Mouse (Mus musculus) liver, embryonic 11.5 days (tissue): ENCODE measurements at regions not wholly inside any gene's neighbourhood (a gene's known extent, or its start where the extent isn't known, plus 50 kb on each side); places are given as distances from the start of the nearest gene placed in this dataset.
A peak's percentile ranks its signal among the peaks of the same experiment; 100 is the strongest.

Experiments
- ATAC-seq: fragments of 200-750 bp; cut with Nextera tagmentation; replicated peaks from 2 replicates; pipeline ENCODE4 v1.8.0; 2017; ENCODE audit warnings: moderate number of reproducible peaks, mild to moderate bottlenecking, moderate TSS enrichment, moderate library complexity; ENCODE audit not compliant: low FRiP score
- DNase-seq: peaks from one replicate; pipeline ENCODE4 v3.0.0-alpha.2; 2017; ENCODE audit warnings: low spot score
- H3K27ac ChIP-seq: fragments of 300-500 bp; sonication (generic); 2 replicates; pipeline ENCODE4 v1.5.1; 2014; ENCODE audit warnings: mild to moderate bottlenecking, low read depth, low read length, control low read depth
- H3K27me3 ChIP-seq: fragments of 300-500 bp; sonication (generic); replicated peaks from 2 replicates; pipeline ENCODE4 v1.6.1; 2014; ENCODE audit warnings: low read length, mixed read lengths; ENCODE audit not compliant: control insufficient read depth, insufficient read depth
- H3K36me3 ChIP-seq: fragments of 300-500 bp; sonication (generic); 2 replicates; pipeline ENCODE4 v1.6.1; 2014; ENCODE audit warnings: mild to moderate bottlenecking, low read length, moderate library complexity, mixed read lengths; ENCODE audit not compliant: control insufficient read depth, insufficient read depth
- H3K4me1 ChIP-seq: fragments of 300-500 bp; sonication (generic); replicated peaks from 2 replicates; pipeline ENCODE4 v1.6.1; 2014; ENCODE audit warnings: low read length, mixed read lengths; ENCODE audit not compliant: control insufficient read depth, insufficient read depth
- H3K4me2 ChIP-seq: fragments of 300-500 bp; sonication (generic); 2 replicates; pipeline ENCODE4 v1.6.1; 2014; ENCODE audit warnings: mild to moderate bottlenecking, control low read depth, moderate library complexity
- H3K4me3 ChIP-seq: fragments of 300-500 bp; sonication (generic); 2 replicates; pipeline ENCODE4 v1.5.1; 2014; ENCODE audit warnings: low read depth, low read length, control low read depth
- H3K9ac ChIP-seq: fragments of 300-500 bp; sonication (generic); 2 replicates; pipeline ENCODE4 v1.6.1; 2014; ENCODE audit warnings: low read depth, low read length, control low read depth
- H3K9me3 ChIP-seq: fragments of 300-500 bp; sonication (generic); 2 replicates; pipeline ENCODE4 v1.6.1; 2016; ENCODE audit warnings: low read length, inconsistent platforms, mixed read lengths; ENCODE audit not compliant: control insufficient read depth
- WGBS: fragments of 180-500 bp; shearing (Covaris S2); extraction: QIAGEN DNeasy Blood & Tissue Kit; methylation state at CpG from one replicate; pipeline ENCODE4 v1.1.7; 2014; 5-methylcytosine and 5-hydroxymethylcytosine counted together

DNA sequence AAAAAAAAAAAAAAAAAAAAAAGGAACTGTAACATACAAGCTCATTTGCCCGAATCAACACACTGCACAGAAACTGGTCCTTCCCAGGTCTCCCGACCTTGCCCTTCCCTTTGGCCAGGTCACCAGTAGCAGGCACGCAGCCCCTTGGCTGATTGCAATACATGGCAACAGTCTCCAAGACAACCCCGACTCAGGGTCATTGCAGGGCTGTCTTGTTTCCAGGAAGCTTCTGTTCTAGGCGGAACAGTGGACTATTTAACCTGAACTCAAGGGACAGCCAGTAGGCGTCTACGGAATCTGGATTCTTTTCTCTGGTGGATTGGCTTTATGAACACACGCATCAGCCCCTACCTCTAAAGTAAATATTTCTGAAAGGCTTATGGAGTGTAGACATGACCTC lies 153.5 kb upstream of the Phactr1 start:
- DNase-seq (peak; percentile 34), ATAC-seq (no peak)
- Histone ChIP-seq H3K9me3 (no peaks in the 10 kb centered on the region), H3K27ac (no peak overlapping the region), H3K4me1 (no peaks in the 10 kb centered on the region), H3K9ac (no peak overlapping the region), H3K4me2 (no peak overlapping the region), H3K27me3 (no peaks in the 10 kb centered on the region), H3K4me3 (no peak overlapping the region), H3K36me3 (no peaks in the 10 kb centered on the region)
- 48% methylated on average over 8 of the region's 8 CpGs for WGBS

DNA sequence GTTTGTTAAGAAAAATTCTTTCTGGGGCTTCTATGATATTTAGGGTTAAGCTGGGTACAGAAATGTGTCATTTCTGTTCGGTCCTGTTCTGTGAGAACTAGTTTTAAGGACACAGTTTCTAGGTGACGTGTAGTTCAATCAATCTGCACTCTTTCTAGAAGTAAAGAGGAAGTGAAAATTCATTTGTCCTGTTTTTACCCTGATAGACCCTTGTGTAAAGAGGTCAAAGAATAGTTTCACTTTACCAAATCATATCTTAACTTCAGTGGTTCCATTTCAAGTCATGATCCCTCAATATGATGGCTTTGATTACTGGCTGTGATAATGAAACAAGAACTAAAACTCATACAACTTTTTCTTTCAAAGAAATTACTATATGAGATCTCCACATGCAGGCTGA lies 152.3 kb upstream of the Phactr1 start:
- no peak overlapping the region for H3K9ac ChIP-seq
- no peaks in the 10 kb centered on the region for H3K9me3 ChIP-seq
- no peak overlapping the region for H3K27ac ChIP-seq
- no peak for ATAC-seq
- no peaks in the 10 kb centered on the region for H3K27me3 ChIP-seq
- no peak overlapping the region for H3K4me2 ChIP-seq
- H3K4me1 ChIP-seq: no peaks in the 10 kb centered on the region
- no peak for DNase-seq
- H3K4me3 ChIP-seq: no peak overlapping the region
- no peaks in the 10 kb centered on the region for H3K36me3 ChIP-seq
- 64% methylated on average over 2 of the region's 2 CpGs for WGBS

DNA sequence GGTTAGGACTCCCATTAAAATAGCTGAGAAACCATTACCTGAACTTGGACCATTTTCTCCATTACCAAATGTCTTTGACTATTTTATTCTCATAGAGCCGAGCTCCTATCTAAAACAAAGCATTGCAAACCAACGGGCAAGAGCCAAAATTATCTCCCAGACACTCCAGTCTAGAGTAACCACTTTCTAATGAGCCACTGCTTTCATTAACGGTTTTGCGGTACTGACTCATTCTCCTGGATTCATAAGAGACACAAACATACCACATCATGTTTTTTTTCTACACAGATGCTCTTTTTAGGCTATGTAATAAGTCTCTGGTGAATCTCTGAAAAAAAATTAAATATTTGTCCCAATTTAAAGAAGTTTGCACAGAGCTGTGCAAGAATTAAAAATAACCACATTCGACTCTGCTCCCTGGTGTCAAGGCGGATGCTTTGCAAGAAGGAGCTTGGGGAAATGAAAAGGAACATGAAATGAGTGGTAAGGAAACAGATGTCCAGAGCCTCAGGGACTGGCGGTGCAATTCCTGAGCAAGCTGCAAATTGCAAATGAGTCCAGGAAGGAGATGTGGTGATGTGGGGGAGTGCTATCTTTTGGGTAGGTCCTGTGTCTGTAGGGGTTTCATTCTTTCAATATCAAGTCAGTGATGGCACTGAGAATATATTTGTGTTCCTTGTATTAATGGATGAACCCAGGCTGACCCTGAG lies 143.8 kb upstream of the Phactr1 start:
- Histone ChIP-seq H3K27me3 (no peaks in the 10 kb centered on the region), H3K9ac (no peak overlapping the region), H3K36me3 (no peaks in the 10 kb centered on the region), H3K4me2 (no peak overlapping the region), H3K4me1 (no peaks in the 10 kb centered on the region), H3K4me3 (no peak overlapping the region), H3K9me3 (no peaks in the 10 kb centered on the region; the same call in 1 of the 2 replicates), H3K27ac (no peak overlapping the region)
- ATAC-seq: no peak
- WGBS: 61% methylated on average over 7 of the region's 7 CpGs
- no peak for DNase-seq

DNA sequence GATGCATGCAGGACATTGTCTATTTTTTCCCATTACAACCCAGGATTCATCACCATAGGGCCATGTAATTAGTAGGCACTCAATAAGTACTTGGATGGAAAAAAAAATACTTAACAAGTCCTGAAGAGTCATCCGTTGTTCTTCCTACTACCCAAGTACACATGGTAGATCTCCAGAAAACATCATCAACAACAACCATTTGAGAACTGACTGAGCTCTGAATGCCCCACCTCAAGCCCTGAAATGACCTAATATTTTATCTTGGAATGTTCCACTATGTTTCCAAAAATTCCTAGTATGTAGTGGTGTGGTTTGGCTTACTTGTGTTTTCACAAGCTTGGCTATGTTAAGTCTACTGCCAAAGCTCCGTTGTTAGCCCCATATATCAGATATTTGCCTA lies 142.4 kb upstream of the Phactr1 start:
- no peak overlapping the region for H3K4me3 ChIP-seq

DNA sequence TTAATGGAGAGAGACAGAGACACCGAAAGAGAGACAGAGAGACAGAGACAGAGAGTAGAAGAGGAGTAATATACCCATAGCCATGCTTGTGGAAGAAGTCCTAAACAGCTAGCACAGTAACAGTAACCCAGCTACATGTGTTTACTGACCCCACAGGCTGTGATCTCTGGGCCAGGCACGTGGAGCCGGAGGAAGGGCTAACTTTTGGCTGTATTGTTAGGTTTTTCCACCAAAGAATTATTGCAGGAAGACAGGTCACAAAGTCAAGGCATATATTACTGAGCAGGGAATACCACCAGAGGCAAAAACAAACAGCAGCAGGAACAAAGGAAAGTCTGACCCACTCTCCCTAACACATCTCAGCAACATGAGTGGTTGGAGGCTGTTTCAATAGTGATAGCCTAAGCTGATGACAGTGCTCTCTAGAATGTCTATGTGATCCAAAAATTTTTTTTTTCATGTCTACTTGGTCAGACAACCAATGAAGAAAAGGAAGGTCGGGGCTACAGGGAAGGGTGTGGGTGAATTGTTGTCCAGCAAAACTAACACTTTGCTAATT lies 135.8 kb upstream of the Phactr1 start:
- ATAC-seq (no peak), DNase-seq (no peak)
- no peaks in the 10 kb centered on the region for H3K36me3 ChIP-seq
- no peaks in the 10 kb centered on the region for H3K27me3 ChIP-seq
- H3K4me2 ChIP-seq: no peak overlapping the region
- no peak overlapping the region for H3K4me3 ChIP-seq
- WGBS: 71% methylated on average over 4 of the region's 4 CpGs
- H3K9ac ChIP-seq: no peak overlapping the region
- H3K4me1 ChIP-seq: no peaks in the 10 kb centered on the region
- H3K27ac ChIP-seq: no peak overlapping the region
- H3K9me3 ChIP-seq: no peaks in the 10 kb centered on the region; the same call in 1 of the 2 replicates

More for the DNA sequence above, 142.4 kb upstream of the Phactr1 start:
- H3K36me3 ChIP-seq: no peaks in the 10 kb centered on the region
- H3K9ac ChIP-seq: no peak overlapping the region
- no peaks in the 10 kb centered on the region for H3K4me1 ChIP-seq
- no peak overlapping the region for H3K4me2 ChIP-seq
- DNase-seq (no peak), ATAC-seq (no peak)
- no peak overlapping the region for H3K27ac ChIP-seq
- 75% methylated on average over 2 of the region's 2 CpGs for WGBS
- no peaks in the 10 kb centered on the region for H3K27me3 ChIP-seq
- H3K9me3 ChIP-seq: no peaks in the 10 kb centered on the region; the same call in 1 of the 2 replicates

DNA sequence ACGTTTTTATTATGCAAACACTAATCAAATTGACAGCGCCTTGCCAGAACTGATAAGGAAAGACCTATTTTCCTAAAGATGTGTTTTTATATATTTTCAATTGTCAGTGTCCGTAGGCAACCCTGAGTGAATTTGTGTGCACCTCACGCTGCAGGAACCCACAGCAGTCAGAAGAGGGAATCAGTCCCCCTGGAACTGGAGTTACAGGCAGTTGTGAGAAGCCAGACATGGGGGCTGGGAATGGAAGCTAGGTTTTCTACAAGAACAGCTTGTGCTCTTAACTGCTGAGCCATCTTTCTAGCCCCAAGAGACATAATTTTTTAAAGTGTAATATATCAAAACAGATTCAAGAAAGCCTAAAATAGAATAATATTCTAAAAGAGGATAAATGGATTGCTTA lies 134.0 kb upstream of the Phactr1 start:
- Histone ChIP-seq H3K9ac (no peak overlapping the region), H3K9me3 (no peaks in the 10 kb centered on the region), H3K4me3 (no peak overlapping the region), H3K36me3 (no peaks in the 10 kb centered on the region), H3K4me2 (no peak overlapping the region), H3K27me3 (no peaks in the 10 kb centered on the region), H3K4me1 (no peaks in the 10 kb centered on the region), H3K27ac (no peak overlapping the region)
- 65% methylated on average over 4 of the region's 4 CpGs for WGBS
- DNase-seq (no peak), ATAC-seq (no peak)

DNA sequence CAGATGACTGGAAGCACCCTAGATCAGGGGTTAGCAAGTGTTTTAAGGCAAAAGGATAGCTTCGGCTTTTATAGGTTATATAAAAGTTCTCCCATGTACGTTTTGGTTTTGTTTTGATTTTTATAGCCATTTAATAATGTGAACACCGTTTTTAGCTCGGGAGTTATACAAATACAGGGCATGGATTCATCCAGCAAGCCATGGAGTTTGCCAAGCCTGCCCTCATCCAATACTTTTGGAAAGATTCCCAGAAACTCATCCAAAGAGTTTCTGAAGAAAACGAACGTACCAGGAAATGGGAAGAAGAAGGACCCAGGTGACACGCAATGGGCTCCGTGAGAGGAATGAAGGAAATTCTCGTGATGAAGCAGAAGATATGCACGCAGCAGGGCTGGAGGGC lies 133.6 kb upstream of the Phactr1 start:
- H3K27ac ChIP-seq: no peak overlapping the region
- WGBS: 85% methylated on average over 10 of the region's 10 CpGs

DNA sequence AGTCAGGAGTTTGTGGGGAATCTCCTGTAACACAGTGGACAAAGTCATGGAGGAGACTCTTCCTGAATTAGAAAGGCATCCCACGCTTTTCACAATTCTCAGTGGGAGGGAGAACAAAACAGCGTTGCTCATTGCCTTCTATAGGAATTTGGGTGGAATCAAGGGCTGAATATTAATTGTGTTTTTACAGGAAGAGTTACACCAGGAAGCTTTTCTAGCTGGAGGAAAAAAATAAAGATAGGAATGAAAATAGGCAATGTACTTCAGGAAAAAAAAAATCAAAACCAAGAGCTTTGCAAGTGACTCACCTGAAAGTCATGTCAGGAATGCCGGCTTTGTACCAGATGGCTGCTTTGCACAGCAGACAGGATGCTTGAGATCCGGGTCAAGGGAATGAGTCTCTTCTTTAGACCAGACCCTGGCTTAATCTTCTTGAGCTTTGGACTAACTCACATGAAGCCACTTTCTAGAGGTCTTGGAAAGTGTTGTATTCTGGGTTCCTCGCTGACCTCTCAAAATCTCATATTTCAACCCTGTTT lies 131.3 kb upstream of the Phactr1 start:
- H3K27ac ChIP-seq: no peak overlapping the region
- 66% methylated on average over 5 of the region's 5 CpGs for WGBS
- no peak for DNase-seq

More for the DNA sequence above, 133.6 kb upstream of the Phactr1 start:
- H3K4me2 ChIP-seq: no peak overlapping the region
- no peaks in the 10 kb centered on the region for H3K9me3 ChIP-seq
- no peaks in the 10 kb centered on the region for H3K36me3 ChIP-seq
- no peaks in the 10 kb centered on the region for H3K27me3 ChIP-seq
- ATAC-seq (no peak), DNase-seq (no peak)
- no peak overlapping the region for H3K9ac ChIP-seq
- no peaks in the 10 kb centered on the region for H3K4me1 ChIP-seq
- H3K4me3 ChIP-seq: no peak overlapping the region

DNA sequence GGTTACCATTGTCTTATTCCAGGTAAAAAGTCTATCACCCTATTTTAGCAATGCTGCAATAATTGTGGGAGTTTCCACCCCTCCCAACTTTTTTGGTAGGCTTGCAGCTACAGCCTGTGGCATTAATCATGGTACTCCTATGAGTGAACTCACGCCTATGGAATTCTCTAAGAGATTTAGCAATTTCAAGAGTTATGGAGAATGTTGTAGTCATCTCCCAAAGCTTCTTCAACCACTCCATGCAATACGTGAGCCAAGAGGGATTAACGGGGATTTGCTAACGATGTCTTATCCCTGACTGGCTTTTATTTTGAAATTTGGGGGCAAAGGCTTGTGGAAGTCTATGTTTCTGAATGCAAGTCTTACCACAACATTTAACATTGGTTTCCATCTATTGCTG lies 125.5 kb upstream of the Phactr1 start:
- Histone ChIP-seq H3K9me3 (no peaks in the 10 kb centered on the region), H3K4me3 (no peak overlapping the region), H3K4me2 (no peak overlapping the region), H3K9ac (no peak overlapping the region), H3K36me3 (no peaks in the 10 kb centered on the region), H3K27me3 (no peaks in the 10 kb centered on the region), H3K4me1 (no peaks in the 10 kb centered on the region), H3K27ac (no peak overlapping the region)
- WGBS: 84% methylated on average over 4 of the region's 4 CpGs
- ATAC-seq (no peak), DNase-seq (no peak)

More for the DNA sequence above, 131.3 kb upstream of the Phactr1 start:
- no peak overlapping the region for H3K9ac ChIP-seq
- ATAC-seq: no peak
- no peaks in the 10 kb centered on the region for H3K4me1 ChIP-seq
- no peaks in the 10 kb centered on the region for H3K9me3 ChIP-seq
- H3K4me3 ChIP-seq: no peak overlapping the region
- H3K27me3 ChIP-seq: no peaks in the 10 kb centered on the region
- H3K4me2 ChIP-seq: no peak overlapping the region
- H3K36me3 ChIP-seq: no peaks in the 10 kb centered on the region
